Mouse (Mus musculus) lung, embryonic 15.5 days (tissue): Measurements from ENCODE around the gene Scn2a. TPM values are rescaled to one million over a fixed set of nuclear protein-coding genes. Genes with fewer than 3 reads are reported as not detected.

Experiments
- ATAC-seq: fragments of 200-750 bp; cut with Nextera tagmentation; 2 replicates; pipeline ENCODE4 v1.8.0; 2017; ENCODE audit warnings: moderate number of reproducible peaks, borderline replicate concordance; ENCODE audit not compliant: low FRiP score, low TSS enrichment; ENCODE audit errors: extremely low read depth
- H3K27ac ChIP-seq: fragments of 300-500 bp; sonication (generic); 2 replicates; pipeline ENCODE4 v1.5.1; 2015; ENCODE audit warnings: moderate library complexity, mild to moderate bottlenecking, inconsistent platforms
- H3K27me3 ChIP-seq: fragments of 300-500 bp; sonication (generic); 2 replicates; pipeline ENCODE4 v1.6.1; 2015; ENCODE audit warnings: inconsistent platforms
- H3K36me3 ChIP-seq: fragments of 300-500 bp; sonication (generic); 2 replicates; pipeline ENCODE4 v1.6.1; 2015; ENCODE audit warnings: inconsistent platforms
- H3K4me1 ChIP-seq: fragments of 300-500 bp; sonication (generic); 2 replicates; pipeline ENCODE4 v1.6.1; 2015; ENCODE audit warnings: inconsistent platforms
- H3K4me2 ChIP-seq: fragments of 300-500 bp; sonication (generic); 2 replicates; pipeline ENCODE4 v1.6.1; 2015; ENCODE audit warnings: inconsistent platforms, mild to moderate bottlenecking, moderate library complexity
- H3K4me3 ChIP-seq: fragments of 300-500 bp; sonication (generic); 2 replicates; pipeline ENCODE4 v1.5.1; 2015; ENCODE audit warnings: mild to moderate bottlenecking, inconsistent platforms
- H3K9ac ChIP-seq: fragments of 300-500 bp; sonication (generic); 2 replicates; pipeline ENCODE4 v1.6.1; 2015; ENCODE audit warnings: inconsistent platforms
- H3K9me3 ChIP-seq: fragments of 300-500 bp; sonication (generic); 2 replicates; pipeline ENCODE4 v1.6.1; 2016; ENCODE audit warnings: inconsistent platforms
- WGBS: fragments of 180-500 bp; shearing (Covaris S2); methylation state at CpG from one replicate; pipeline ENCODE4 v1.1.7; 2015; 5-methylcytosine and 5-hydroxymethylcytosine counted together
- polyA plus RNA-seq: library from polyadenylated mRNA; unstranded; fragments of >200 nt; fragmentation: Nextera tagmentation; extraction: Ambion mirVana; gene quantifications from 2 replicates; pipeline ENCODE4 v1.2.1, GENCODE M21; 2015

The Scn2a gene
- polyA plus RNA-seq, 1 experiment from 2014 or later, result 1.6 TPM

- Histone ChIP-seq H3K4me3 (peak overlapping the region; percentile 37), H3K4me1 (no peaks in the 10 kb centered on the region), H3K36me3 (no peaks in the 10 kb centered on the region), H3K27me3 (no peaks in the 10 kb centered on the region), H3K9me3 (no peaks in the 10 kb centered on the region), H3K9ac (peak overlapping the region; percentile 37), H3K4me2 (peak overlapping the region; percentile 60), H3K27ac (no peak overlapping the region)
- 46% methylated on average over 18 of the region's 18 CpGs for WGBS
- peak; percentile 55; the same call in 1 of the 2 replicates for ATAC-seq
These were observed 47.2 kb downstream of the Scn2a start for GRCm38 (mm10) chr2:65667590-65668436.

GRCm38 (mm10) chr2:65668437-65669135 is 48.0 kb downstream of the Scn2a start:
- Histone ChIP-seq H3K4me2 (peak overlapping the region; percentile 60), H3K27me3 (no peaks in the 10 kb centered on the region), H3K4me1 (no peaks in the 10 kb centered on the region), H3K4me3 (peak overlapping the region; percentile 37), H3K27ac (no peak overlapping the region), H3K9ac (peak overlapping the region; percentile 37), H3K36me3 (no peaks in the 10 kb centered on the region), H3K9me3 (no peaks in the 10 kb centered on the region)
- peak; percentile 91 for ATAC-seq
- 17% methylated on average over 12 of the region's 12 CpGs for WGBS

- no peaks in the 10 kb centered on the region for H3K27me3 ChIP-seq
- WGBS, result 69% methylated on average over 8 of the region's 8 CpGs
- no peak for ATAC-seq
These were observed 49.0 kb downstream of the Scn2a start for GRCm38 (mm10) chr2:65669561-65669960.

GRCm38 (mm10) chr2:65670153-65670817 is 49.7 kb downstream of the Scn2a start:
- ATAC-seq, result no peak
- no peak overlapping the region for H3K4me2 ChIP-seq
- H3K27me3 ChIP-seq, result no peaks in the 10 kb centered on the region

More at GRCm38 (mm10) chr2:65669561-65669960, 49.0 kb downstream of the Scn2a start:
- Histone ChIP-seq H3K36me3 (no peaks in the 10 kb centered on the region), H3K4me3 (no peak overlapping the region), H3K9ac (no peak overlapping the region), H3K9me3 (no peaks in the 10 kb centered on the region), H3K4me1 (no peaks in the 10 kb centered on the region), H3K27ac (no peak overlapping the region), H3K4me2 (no peak overlapping the region)

GRCm38 (mm10) chr2:65679621-65680020 is 59.0 kb downstream of the Scn2a start:
- no peak for ATAC-seq
- Histone ChIP-seq H3K9me3 (no peaks in the 10 kb centered on the region), H3K4me3 (no peak overlapping the region), H3K9ac (no peak overlapping the region), H3K27ac (no peak overlapping the region), H3K36me3 (no peaks in the 10 kb centered on the region), H3K4me1 (no peaks in the 10 kb centered on the region), H3K27me3 (no peaks in the 10 kb centered on the region), H3K4me2 (no peak overlapping the region)
- WGBS, result 68% methylated on average over 4 of the region's 4 CpGs

More at GRCm38 (mm10) chr2:65670153-65670817, 49.7 kb downstream of the Scn2a start:
- Histone ChIP-seq H3K9me3 (no peaks in the 10 kb centered on the region), H3K4me3 (no peak overlapping the region), H3K36me3 (no peaks in the 10 kb centered on the region), H3K27ac (no peak overlapping the region), H3K9ac (no peak overlapping the region), H3K4me1 (no peaks in the 10 kb centered on the region)
- WGBS, result 60% methylated on average over 12 of the region's 12 CpGs

- Histone ChIP-seq H3K4me1 (no peaks in the 10 kb centered on the region), H3K9ac (no peak overlapping the region), H3K4me2 (no peak overlapping the region), H3K27me3 (no peaks in the 10 kb centered on the region), H3K4me3 (no peak overlapping the region), H3K27ac (no peak overlapping the region), H3K9me3 (no peaks in the 10 kb centered on the region), H3K36me3 (no peaks in the 10 kb centered on the region)
- no peak for ATAC-seq
- 53% methylated on average over 3 of the region's 3 CpGs for WGBS
These were observed 64.6 kb downstream of the Scn2a start for GRCm38 (mm10) chr2:65685151-65685550.

GRCm38 (mm10) chr2:65690456-65691184 is 70.0 kb downstream of the Scn2a start:
- H3K4me3 ChIP-seq, result no peak overlapping the region
- no peak overlapping the region for H3K4me2 ChIP-seq
- H3K27me3 ChIP-seq, result no peaks in the 10 kb centered on the region
- H3K36me3 ChIP-seq, result no peaks in the 10 kb centered on the region
- no peaks in the 10 kb centered on the region for H3K4me1 ChIP-seq
- WGBS, result 72% methylated on average over 6 of the region's 6 CpGs
- H3K9me3 ChIP-seq, result no peaks in the 10 kb centered on the region
- ATAC-seq, result no peak
- no peak overlapping the region for H3K9ac ChIP-seq
- no peak overlapping the region for H3K27ac ChIP-seq

GRCm38 (mm10) chr2:65694485-65694884 is 73.9 kb downstream of the Scn2a start:
- Histone ChIP-seq H3K27me3 (no peaks in the 10 kb centered on the region), H3K4me1 (no peaks in the 10 kb centered on the region), H3K4me3 (no peak overlapping the region), H3K9me3 (no peaks in the 10 kb centered on the region), H3K36me3 (no peaks in the 10 kb centered on the region), H3K4me2 (no peak overlapping the region), H3K27ac (no peak overlapping the region), H3K9ac (no peak overlapping the region)
- 63% methylated on average over 3 of the region's 3 CpGs for WGBS
- no peak for ATAC-seq

- H3K36me3 ChIP-seq, result no peaks in the 10 kb centered on the region
- ATAC-seq, result no peak
- H3K27me3 ChIP-seq, result no peaks in the 10 kb centered on the region
- 78% methylated on average over 7 of the region's 7 CpGs for WGBS
- H3K9me3 ChIP-seq, result no peaks in the 10 kb centered on the region
- H3K4me3 ChIP-seq, result no peak overlapping the region
- H3K4me1 ChIP-seq, result no peaks in the 10 kb centered on the region
- H3K4me2 ChIP-seq, result no peak overlapping the region
- H3K9ac ChIP-seq, result no peak overlapping the region
- no peak overlapping the region for H3K27ac ChIP-seq
These were observed 74.5 kb downstream of the Scn2a start for GRCm38 (mm10) chr2:65695061-65695460.

GRCm38 (mm10) chr2:65700246-65700645 is 79.7 kb downstream of the Scn2a start:
- Histone ChIP-seq H3K4me1 (no peaks in the 10 kb centered on the region), H3K27me3 (no peaks in the 10 kb centered on the region), H3K4me3 (no peak overlapping the region), H3K36me3 (no peaks in the 10 kb centered on the region), H3K9ac (no peak overlapping the region), H3K4me2 (no peak overlapping the region), H3K27ac (no peak overlapping the region), H3K9me3 (no peaks in the 10 kb centered on the region)
- ATAC-seq, result no peak
- 87% methylated on average over 1 of the region's 1 CpGs for WGBS

- H3K4me3 ChIP-seq, result no peak overlapping the region
- H3K4me1 ChIP-seq, result no peaks in the 10 kb centered on the region
- 93% methylated on average over 3 of the region's 3 CpGs for WGBS
- H3K9ac ChIP-seq, result no peak overlapping the region
- no peaks in the 10 kb centered on the region for H3K9me3 ChIP-seq
- no peak overlapping the region for H3K4me2 ChIP-seq
- no peak for ATAC-seq
- no peak overlapping the region for H3K27ac ChIP-seq
- H3K36me3 ChIP-seq, result no peaks in the 10 kb centered on the region
- H3K27me3 ChIP-seq, result no peaks in the 10 kb centered on the region
These were observed 80.6 kb downstream of the Scn2a start for GRCm38 (mm10) chr2:65701175-65701574.
